Mouse (Mus musculus): ENCODE data around the gene Scube1. TPM values are rescaled to one million over a fixed set of nuclear protein-coding genes. Genes with fewer than 3 reads are reported as not detected.

Scube1 gene
- total and polyA plus RNA-seq, 2 experiments from 2014 or later, result 4.7 to 14.9 TPM

DNA sequence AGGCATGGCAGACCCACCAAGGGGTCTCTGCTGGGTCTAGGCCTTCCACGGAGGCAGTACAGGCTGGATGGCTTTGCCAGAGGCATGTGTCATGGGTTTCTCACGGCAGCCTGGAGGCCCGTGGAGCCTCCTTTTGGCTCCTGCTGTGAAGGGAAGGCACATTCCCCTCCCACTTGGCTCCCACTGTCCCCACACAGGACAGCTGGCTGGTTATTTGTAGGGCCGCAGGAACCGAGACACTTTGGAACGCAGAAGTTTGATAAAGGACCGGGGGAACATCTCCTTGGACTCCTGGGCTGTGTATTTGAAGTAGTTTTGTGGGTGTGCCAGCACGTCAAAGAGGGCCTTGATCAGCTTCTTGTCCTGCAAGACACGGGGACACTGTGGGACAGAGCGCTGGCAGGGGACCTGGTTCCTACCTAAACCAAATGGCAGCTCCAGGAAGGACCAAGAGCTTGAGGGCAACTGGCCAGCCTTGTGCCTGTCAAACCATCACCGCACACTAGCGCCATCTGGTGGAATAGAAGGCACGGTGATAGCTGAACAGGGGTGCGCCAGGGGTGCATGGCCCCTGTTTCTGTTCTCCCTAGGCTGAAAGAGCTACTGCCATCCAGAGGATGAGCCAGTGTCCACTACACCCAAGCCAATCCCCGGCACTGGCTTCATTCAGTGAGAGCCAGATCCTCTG, 117.6 kb downstream of the Scube1 start:
- no peak overlapping the region for H3K9ac ChIP-seq (replicated peaks; ENCODE audit: low read length, poor library complexity, severe bottlenecking)
- no peaks in the 10 kb centered on the region for H3K36me3 ChIP-seq (ENCODE audit: insufficient read depth, low read length)
- peak; percentile 78 for TF ChIP-seq CTCF (IDR thresholded peaks at IDR 0.05)
- ATAC-seq (ENCODE audit: low FRiP score), result 0 out of 2 replicates have a peak, but pooled peaks have one; percentile 27
- DNase-seq (ENCODE audit: low spot score), result peak; percentile 78
- 52% methylated on average over 15 of the region's 15 CpGs for WGBS
- H3K27me3 ChIP-seq (ENCODE audit: insufficient read depth, low read length), result no peaks in the 10 kb centered on the region
- no peak overlapping the region for H3K4me3 ChIP-seq (ENCODE audit: low read depth, low read length)
- H3K9me3 ChIP-seq (ENCODE audit: low read length), result no peaks in the 10 kb centered on the region
- no peak overlapping the region for H3K4me2 ChIP-seq (ENCODE audit: low read depth, low read length, poor library complexity, severe bottlenecking)
- no peaks in the 10 kb centered on the region for H3K4me1 ChIP-seq (ENCODE audit: insufficient read depth, low read length)
- H3K27ac ChIP-seq (ENCODE audit: low read depth, low read length), result no peak overlapping the region

DNA sequence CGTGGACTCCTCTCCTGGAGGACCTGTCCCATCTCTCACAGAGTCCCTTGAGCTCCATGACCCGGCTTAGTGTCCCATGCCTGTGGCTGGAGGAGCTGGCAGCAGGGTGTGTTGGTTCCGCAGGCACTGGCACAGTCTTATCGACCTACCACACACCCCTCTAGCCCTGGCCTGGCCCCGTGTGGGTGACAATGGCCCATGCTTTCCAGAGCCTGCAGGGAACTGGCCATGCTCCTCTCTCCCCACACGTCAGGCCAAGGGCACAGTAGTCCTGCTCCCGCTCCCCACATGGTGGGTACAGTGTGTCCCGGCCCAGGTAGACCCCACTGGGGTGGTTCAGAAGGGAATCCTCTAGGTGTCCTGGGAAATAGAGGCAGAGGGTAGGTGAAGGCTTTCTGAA, 118.1 kb downstream of the Scube1 start:
- 95% methylated on average over 8 of the region's 8 CpGs for WGBS
- no peaks in the 10 kb centered on the region for H3K4me1 ChIP-seq (ENCODE audit: insufficient read depth, low read length)
- ATAC-seq (ENCODE audit: low FRiP score) (no peak), DNase-seq (ENCODE audit: low spot score) (no peak)
- no peaks in the 10 kb centered on the region for H3K36me3 ChIP-seq (ENCODE audit: insufficient read depth, low read length)
- no peak overlapping the region for H3K4me2 ChIP-seq (ENCODE audit: low read depth, low read length, poor library complexity, severe bottlenecking)
- TF ChIP-seq CTCF (IDR thresholded peaks at IDR 0.05), result no peak
- no peaks in the 10 kb centered on the region for H3K27me3 ChIP-seq (ENCODE audit: insufficient read depth, low read length)
- no peak overlapping the region for H3K4me3 ChIP-seq (ENCODE audit: low read depth, low read length)
- H3K9me3 ChIP-seq (ENCODE audit: low read length), result no peaks in the 10 kb centered on the region
- no peak overlapping the region for H3K27ac ChIP-seq (ENCODE audit: low read depth, low read length)
- H3K9ac ChIP-seq (replicated peaks; ENCODE audit: low read length, poor library complexity, severe bottlenecking), result no peak overlapping the region

DNA sequence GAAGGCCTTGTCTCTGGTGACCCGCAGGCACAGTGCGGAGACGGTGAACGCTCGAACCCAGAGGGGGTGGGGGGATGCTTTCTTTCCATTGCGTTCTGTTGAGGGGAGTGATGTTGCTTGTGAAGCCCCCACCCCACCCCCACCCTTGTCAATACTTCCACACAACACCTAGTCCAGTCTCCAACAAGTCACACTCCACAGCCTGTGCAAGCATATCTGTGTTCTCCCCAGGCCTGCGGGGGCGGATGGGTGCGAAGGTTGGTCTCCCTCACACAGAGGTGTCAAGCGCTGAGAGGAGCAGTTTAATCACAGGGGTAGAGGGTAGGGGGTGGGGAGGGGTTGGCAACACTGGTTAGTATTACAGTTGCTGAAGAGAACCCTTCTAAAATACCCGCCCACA, 118.6 kb downstream of the Scube1 start:
- Histone ChIP-seq H3K4me2 (ENCODE audit: low read depth, low read length, poor library complexity, severe bottlenecking) (no peak overlapping the region), H3K9ac (replicated peaks; ENCODE audit: low read length, poor library complexity, severe bottlenecking) (no peak overlapping the region), H3K27ac (ENCODE audit: low read depth, low read length) (no peak overlapping the region), H3K27me3 (ENCODE audit: insufficient read depth, low read length) (no peaks in the 10 kb centered on the region), H3K4me1 (ENCODE audit: insufficient read depth, low read length) (no peaks in the 10 kb centered on the region), H3K9me3 (ENCODE audit: low read length) (no peaks in the 10 kb centered on the region), H3K36me3 (ENCODE audit: insufficient read depth, low read length) (no peaks in the 10 kb centered on the region), H3K4me3 (ENCODE audit: low read depth, low read length) (no peak overlapping the region)
- ATAC-seq (ENCODE audit: low FRiP score) (no peak), DNase-seq (ENCODE audit: low spot score) (no peak)
- no peak for TF ChIP-seq CTCF (IDR thresholded peaks at IDR 0.05)
- WGBS, result 91% methylated on average over 11 of the region's 11 CpGs

DNA sequence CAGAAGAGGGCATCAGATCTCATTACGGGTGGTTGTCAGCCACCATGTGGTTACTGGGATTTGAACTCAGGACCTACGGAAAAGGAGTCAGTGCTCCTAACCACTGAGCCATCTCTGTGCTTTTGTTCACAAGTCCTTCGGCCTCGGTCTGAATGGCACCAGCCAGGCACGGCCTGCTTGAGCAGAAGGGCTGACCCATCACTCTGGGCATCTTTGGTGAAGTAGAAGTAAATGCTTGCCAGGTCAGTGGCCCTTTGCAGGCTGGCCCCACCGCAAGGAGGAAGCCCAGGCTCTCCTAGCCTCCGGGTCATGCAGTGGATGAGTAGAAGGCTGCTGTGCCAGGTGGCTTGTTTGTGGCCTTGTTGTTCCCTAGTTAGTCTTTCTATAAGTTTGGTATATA, 121.4 kb downstream of the Scube1 start:
- H3K36me3 ChIP-seq (ENCODE audit: insufficient read depth, low read length), result no peaks in the 10 kb centered on the region
- TF ChIP-seq CTCF (IDR thresholded peaks at IDR 0.05), result no peak
- H3K27me3 ChIP-seq (ENCODE audit: insufficient read depth, low read length), result no peaks in the 10 kb centered on the region
- H3K4me1 ChIP-seq (ENCODE audit: insufficient read depth, low read length), result no peaks in the 10 kb centered on the region
- H3K4me2 ChIP-seq (ENCODE audit: low read depth, low read length, poor library complexity, severe bottlenecking), result no peak overlapping the region
- H3K9ac ChIP-seq (replicated peaks; ENCODE audit: low read length, poor library complexity, severe bottlenecking), result no peak overlapping the region
- DNase-seq (ENCODE audit: low spot score) (no peak), ATAC-seq (ENCODE audit: low FRiP score) (no peak)
- 92% methylated on average over 7 of the region's 7 CpGs for WGBS
- no peaks in the 10 kb centered on the region for H3K9me3 ChIP-seq (ENCODE audit: low read length)
- H3K4me3 ChIP-seq (ENCODE audit: low read depth, low read length), result no peak overlapping the region
- H3K27ac ChIP-seq (ENCODE audit: low read depth, low read length), result no peak overlapping the region

DNA sequence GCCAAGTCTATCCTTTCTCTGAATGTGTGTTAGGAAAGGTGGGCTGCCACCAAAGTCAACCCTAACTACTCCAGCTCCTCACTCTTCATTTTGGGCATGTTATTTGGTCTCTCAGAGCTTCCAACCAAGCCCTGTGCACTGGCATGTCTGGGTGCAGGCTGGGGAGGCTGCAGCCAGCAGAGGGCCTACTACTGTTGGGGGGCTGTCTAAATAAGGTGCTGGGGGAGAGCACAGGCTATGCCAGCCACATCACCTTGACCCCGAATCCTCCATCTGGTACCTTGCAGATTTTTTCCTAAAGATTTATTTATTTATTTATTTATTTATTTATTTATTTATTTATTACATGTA, 121.8 kb downstream of the Scube1 start:
- Histone ChIP-seq H3K9me3 (ENCODE audit: low read length) (no peaks in the 10 kb centered on the region), H3K27ac (ENCODE audit: low read depth, low read length) (no peak overlapping the region), H3K4me2 (ENCODE audit: low read depth, low read length, poor library complexity, severe bottlenecking) (no peak overlapping the region), H3K36me3 (ENCODE audit: insufficient read depth, low read length) (no peaks in the 10 kb centered on the region), H3K9ac (replicated peaks; ENCODE audit: low read length, poor library complexity, severe bottlenecking) (no peak overlapping the region), H3K4me1 (ENCODE audit: insufficient read depth, low read length) (no peaks in the 10 kb centered on the region), H3K4me3 (ENCODE audit: low read depth, low read length) (no peak overlapping the region), H3K27me3 (ENCODE audit: insufficient read depth, low read length) (no peaks in the 10 kb centered on the region)
- DNase-seq (ENCODE audit: low spot score), result no peak
- ATAC-seq (ENCODE audit: low FRiP score), result no peak
- no peak for TF ChIP-seq CTCF (IDR thresholded peaks at IDR 0.05)
- 100% methylated on average over 1 of the region's 1 CpGs for WGBS

DNA sequence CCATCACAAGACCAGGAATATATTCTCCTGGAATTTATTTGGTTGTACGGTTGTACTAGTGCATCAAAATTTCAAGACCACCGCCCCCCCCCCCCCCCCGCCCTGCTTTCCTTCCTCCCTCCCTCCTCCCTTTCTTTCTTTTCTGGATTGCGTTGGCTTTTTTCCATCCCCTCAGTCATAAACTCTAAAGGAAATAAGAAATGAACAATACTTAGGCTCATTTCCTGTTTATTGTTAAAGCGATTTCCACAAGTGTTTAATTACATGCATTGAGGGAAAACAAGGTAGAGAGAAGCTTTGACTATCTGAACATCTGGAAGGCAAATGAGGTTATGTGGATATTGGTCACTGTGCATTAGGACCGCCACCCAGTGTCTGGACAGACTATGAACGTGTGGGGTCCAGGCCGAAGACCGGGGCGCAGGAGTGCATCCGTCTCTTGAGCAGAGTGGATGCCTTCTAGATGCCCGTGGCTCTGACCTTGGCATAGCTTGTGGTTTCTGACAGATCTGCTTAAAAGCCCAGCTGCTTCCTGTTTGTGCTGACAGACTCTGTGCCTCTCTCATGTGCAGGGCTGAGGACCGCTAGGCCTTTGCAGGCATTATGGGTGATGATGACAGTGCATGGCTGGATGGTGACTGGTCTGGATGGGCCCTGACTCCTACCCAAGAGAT, 122.3 kb downstream of the Scube1 start:
- H3K4me2 ChIP-seq (ENCODE audit: low read depth, low read length, poor library complexity, severe bottlenecking), result no peak overlapping the region
- no peak overlapping the region for H3K9ac ChIP-seq (replicated peaks; ENCODE audit: low read length, poor library complexity, severe bottlenecking)
- H3K9me3 ChIP-seq (ENCODE audit: low read length), result no peaks in the 10 kb centered on the region
- H3K4me1 ChIP-seq (ENCODE audit: insufficient read depth, low read length), result no peaks in the 10 kb centered on the region
- DNase-seq (ENCODE audit: low spot score) (no peak), ATAC-seq (ENCODE audit: low FRiP score) (no peak)
- no peak for TF ChIP-seq CTCF (IDR thresholded peaks at IDR 0.05)
- no peaks in the 10 kb centered on the region for H3K27me3 ChIP-seq (ENCODE audit: insufficient read depth, low read length)
- H3K4me3 ChIP-seq (ENCODE audit: low read depth, low read length), result no peak overlapping the region
- 88% methylated on average over 13 of the region's 13 CpGs for WGBS
- H3K27ac ChIP-seq (ENCODE audit: low read depth, low read length), result no peak overlapping the region
- no peaks in the 10 kb centered on the region for H3K36me3 ChIP-seq (ENCODE audit: insufficient read depth, low read length)

Measured in midbrain, postnatal 0 days (tissue).